Mouse (Mus musculus) thymus, postnatal 14 days (tissue): Measurements from ENCODE around the gene Coil.
"Not testable (repeated sequence)": the region's sequence is repeated elsewhere in the genome, so short reads cannot be mapped to it uniquely, and the experiment has no call there.

ENCODE experiments used
- DNase-seq: peaks from one replicate; pipeline ENCODE4 v3.0.0; 2021

Gene Coil

GRCm38 (mm10) chr11:89006404-89006803 is 36.4 kb downstream of the Coil start:
- no peak for DNase-seq

GRCm38 (mm10) chr11:89007582-89007981 is 37.5 kb downstream of the Coil start:
- no peak for DNase-seq

DNA sequence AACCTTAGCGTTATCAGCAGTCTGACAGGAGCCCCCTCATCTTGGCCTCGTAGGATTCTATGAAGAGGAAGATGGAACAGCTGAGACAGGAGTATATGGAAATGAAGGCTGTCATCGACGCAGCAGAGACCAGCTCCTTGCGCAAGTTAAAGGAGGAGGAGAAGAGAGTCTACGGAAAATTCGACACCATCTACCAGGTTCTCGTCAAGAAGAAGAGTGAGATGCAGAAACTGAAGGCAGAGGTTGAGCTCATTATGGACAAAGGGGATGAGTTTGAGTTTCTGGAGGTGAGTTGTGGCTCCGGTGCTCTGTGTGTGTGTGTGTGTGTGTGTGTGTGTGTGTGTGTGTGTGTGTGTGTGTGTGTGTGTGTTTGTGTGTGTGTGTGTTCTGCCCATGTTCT is 39.0 kb downstream of the Coil start:
- no peak for DNase-seq

DNA sequence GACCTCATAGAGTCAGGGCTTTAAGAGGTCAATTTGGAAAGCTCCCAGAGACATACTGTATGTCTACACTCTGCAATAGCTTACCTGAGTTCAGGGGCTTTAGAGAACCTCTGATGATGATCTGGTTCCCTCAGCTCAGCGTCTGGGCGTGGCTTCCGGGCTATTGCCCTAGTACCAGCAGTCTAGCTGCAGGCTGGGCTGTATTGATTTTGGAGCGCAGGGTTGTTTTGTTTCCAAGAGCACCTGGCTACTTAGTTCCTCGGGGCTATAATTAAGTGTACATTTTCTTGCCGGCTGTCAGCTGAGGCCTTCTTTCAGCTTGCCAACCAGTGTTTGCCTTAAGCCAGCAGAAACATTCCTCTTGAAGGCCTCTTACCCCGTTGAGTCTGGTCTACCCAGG is 39.4 kb downstream of the Coil start:
- no peak for DNase-seq

- DNase-seq: no peak
These were observed 42.2 kb downstream of the Coil start for GRCm38 (mm10) chr11:89012241-89012640.

DNA sequence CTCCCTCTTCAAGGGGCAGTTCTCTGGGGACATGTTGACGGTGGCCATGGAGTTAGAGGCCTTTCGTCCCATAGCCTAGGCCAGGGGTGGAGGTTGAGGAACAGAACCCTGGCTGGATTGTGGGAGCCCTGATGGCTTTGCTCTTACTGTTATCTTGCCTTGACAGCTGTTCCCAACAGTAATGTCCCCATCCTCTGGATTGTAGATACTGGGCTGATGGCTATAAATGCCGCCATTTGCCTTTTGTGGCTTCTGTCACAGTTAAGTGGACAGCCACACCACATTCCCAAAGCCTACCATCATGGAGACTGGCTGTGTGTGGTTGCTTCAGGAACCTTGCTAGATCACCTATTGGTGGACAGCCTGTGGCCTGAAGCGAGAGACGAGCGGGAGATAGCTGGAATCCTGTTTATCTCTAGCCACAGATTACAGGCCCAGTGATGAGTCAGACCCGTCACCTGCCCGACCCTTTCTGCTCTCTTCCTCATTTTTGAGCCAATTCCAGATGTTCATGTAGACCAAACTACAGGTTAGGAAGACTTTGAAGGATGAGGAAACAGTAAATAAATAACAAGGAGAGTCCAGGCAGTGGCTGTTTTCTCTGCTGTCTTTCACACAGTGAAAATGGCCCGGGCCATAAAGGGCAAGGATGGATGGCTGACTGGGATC is 47.6 kb downstream of the Coil start:
- DNase-seq: no peak

- no peak for DNase-seq
These were observed 50.7 kb downstream of the Coil start for GRCm38 (mm10) chr11:89020681-89021305.

- no peak for DNase-seq
These were observed 51.6 kb downstream of the Coil start for GRCm38 (mm10) chr11:89021687-89022086.

GRCm38 (mm10) chr11:89022120-89022731 is 52.2 kb downstream of the Coil start:
- peak; percentile 12 for DNase-seq

- no peak for DNase-seq
These were observed 53.4 kb downstream of the Coil start for GRCm38 (mm10) chr11:89023477-89023876.

- peak; percentile 48 for DNase-seq
These were observed 54.3 kb downstream of the Coil start for GRCm38 (mm10) chr11:89024181-89024881.

DNA sequence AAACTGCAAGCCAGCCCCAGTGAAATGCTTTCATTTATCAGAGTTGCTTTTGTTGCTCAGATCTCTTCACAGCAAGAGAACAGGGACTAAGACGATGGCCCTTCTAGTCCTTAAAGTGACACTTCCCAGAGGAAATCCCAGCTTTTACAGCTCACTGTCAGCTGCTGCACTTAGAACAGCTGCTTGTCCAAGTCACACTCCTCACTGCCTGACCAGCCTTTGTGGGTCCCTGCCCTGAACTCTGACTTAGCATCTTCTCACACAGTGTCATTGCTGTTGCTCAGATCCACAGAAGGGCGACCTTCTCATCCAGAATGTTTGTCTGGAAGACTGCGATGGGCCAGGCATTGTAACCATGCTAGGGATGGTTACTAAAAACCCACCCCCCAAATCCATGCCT is 55.6 kb downstream of the Coil start:
- no peak for DNase-seq

DNA sequence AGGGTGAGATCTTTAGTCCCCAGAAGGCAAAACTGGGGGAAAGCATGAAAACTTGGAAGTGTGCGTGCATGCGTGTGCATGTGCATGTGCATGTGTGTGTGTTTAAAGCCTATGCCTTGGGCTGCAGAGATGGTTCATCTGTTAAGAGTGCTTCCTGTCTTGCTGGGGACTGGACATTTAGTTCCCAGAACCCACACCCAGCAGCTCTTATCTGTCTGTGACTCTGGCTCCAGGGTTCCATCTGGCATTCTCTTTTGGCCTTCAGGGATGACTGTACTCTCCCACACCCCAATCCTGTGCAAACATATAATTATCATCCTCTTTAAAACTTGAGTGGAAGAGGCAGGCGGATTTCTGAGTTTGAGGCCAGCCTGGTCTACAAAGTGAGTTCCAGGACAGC is 56.1 kb downstream of the Coil start:
- DNase-seq: no peak

- DNase-seq: peak; percentile 41
These were observed 57.9 kb downstream of the Coil start for GRCm38 (mm10) chr11:89027955-89028361.

GRCm38 (mm10) chr11:89028871-89029405 is 58.9 kb downstream of the Coil start:
- peak; percentile 24 for DNase-seq

DNA sequence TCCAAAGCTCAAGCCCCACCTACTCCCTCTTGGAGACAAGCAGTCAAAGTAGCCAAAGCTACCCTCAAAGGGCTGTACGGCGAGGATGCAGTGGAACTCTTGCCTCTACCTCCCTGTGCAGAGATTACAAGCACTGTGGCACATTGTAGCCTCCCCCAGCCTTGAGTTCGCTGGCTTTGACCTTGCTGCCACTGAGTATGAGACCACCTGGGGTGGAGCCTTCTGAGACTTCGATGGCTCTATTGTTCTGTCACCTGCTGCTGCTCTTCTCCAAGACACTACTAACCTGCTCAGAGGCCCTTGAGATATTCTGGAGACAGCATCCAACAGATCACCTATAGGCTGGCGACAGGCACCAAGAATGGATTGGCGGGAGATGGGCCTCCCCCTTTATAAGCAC is 60.5 kb downstream of the Coil start:
- DNase-seq: no peak

DNA sequence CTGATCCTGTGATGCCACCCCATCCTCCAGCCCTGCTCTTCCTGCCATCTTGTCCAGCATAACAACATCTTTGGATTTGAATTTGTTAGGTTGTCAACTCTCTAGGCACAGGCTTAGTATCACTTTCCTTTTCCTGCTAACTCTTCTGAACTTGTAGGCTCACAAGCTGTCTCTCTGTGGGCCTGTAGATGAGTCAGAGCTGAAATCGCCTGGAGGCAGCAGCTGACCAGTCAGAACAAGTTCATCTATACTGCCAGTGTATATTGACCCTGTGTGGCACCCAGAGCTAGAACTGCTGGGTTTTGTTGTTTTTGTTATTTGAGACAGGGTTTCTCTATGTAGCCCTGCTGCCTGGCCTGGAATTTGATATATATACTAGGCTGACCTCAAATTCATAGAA is 61.1 kb downstream of the Coil start:
- DNase-seq: no peak

- no peak for DNase-seq
These were observed 64.5 kb downstream of the Coil start for GRCm38 (mm10) chr11:89034592-89034991.

GRCm38 (mm10) chr11:89035552-89035951 is 65.5 kb downstream of the Coil start:
- no peak for DNase-seq

- no peak for DNase-seq
These were observed 68.4 kb downstream of the Coil start for GRCm38 (mm10) chr11:89038496-89038895.

DNA sequence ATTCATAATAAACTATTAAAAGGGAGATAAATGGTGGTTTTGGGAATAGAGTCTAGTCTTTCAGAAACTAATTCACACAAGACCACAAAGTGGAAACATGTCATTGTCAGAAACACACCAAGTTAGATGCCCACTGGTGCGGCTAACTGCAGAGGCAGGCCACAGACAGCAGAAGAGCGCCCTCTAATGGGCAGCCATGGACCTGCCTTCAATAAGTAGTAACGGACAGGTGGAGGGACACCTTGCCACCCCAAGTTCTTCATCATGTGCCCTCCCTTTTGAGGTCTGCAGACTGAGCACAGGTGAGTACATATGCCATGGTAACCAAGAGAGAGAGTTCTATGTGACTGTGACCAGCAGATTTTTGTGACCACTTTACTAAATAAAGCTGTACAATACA is 69.3 kb downstream of the Coil start:
- peak; percentile 65 for DNase-seq

DNA sequence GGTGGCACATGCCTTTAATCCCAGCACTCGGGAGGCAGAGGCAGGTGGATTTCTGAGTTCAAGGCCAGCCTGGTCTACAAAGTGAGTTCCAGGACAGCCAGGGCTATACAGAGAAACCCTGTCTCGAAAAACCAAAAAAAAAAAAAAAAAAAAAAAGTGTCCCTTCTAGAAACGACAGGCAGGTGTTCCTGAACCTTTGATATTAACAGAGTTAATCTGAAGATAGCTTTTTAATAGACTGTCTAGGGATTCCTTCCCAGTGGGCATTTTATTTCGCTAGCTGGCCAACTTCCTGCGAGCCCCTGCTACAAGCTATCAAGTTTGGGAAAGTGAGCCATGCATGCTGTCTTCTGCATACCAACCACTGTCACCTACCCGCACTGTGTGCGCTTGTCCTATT is 71.0 kb downstream of the Coil start:
- DNase-seq: not testable (repeated sequence)
